ENCODE assay signal across 10 mouse cellular contexts in the genomic region with DNA sequence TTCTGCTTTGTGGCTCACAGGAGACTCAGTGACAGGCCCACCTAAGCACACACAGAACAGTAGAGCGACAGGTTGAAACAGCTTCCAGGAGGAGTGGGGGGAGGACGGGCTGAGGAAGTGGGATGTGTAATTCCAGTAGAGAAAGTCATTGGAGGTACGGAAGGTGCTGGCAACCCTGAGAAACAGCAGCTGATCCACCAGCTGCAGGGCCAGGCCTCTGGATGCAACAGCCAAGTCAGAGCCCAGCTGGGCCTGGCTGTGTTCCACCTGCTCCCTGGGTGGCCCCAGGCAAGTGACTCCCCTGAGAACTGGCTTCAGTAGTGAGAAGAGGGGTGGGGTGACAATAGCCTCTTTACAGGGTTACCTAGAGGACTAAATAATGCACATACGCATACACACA. TPM values are rescaled to one million over a fixed set of nuclear protein-coding genes. Genes with fewer than 3 reads are reported as not detected.
A peak's percentile ranks its signal among the peaks of the same experiment; 100 is the strongest.
DNase-seq lines count a peak whose midpoint lies in the region; ATAC-seq lines count a peak whose summit lies in the region.
"Had no signal": no experiment of that assay in that cellular context is flagged by ENCODE, and none has a peak within 500 bp of the region (broad histone marks: within the 10 kb centered on the region; RNA-seq: fewer than 3 reads in every experiment).

No protein-coding gene starts in this region.

- 60% methylated on average over 4 of the region's 4 CpGs for WGBS in kidney, embryonic 14.5 days

- DNase-seq in kidney, postnatal 14 days = peak; percentile 6
- peak; percentile 6 to 37 for DNase-seq in adrenal gland, postnatal 36 days
- DNase-seq in gastrocnemius, postnatal 10 days = peak; percentile 74
- peak; percentile 31 to 48 for DNase-seq in layer of hippocampus, postnatal 36 days
- DNase-seq in testis, postnatal 14 days (ENCODE audit: low spot score) = peak; percentile 35
- DNase-seq in urinary bladder, postnatal 10 days (ENCODE audit: low spot score) = no peak
- DNase-seq in spleen, postnatal 10 days (ENCODE audit: low spot score in 2 of 2) = no peak
- DNase-seq: liver, embryonic 13.5 days had no signal

- no peak overlapping the region for H3K27ac ChIP-seq in kidney, embryonic 14.5 days (ENCODE audit: low read depth, low read length)
- H3K27ac ChIP-seq: liver, embryonic 13.5 days had no signal

- H3K4me1 ChIP-seq in kidney, embryonic 14.5 days (ENCODE audit: control insufficient read depth, insufficient read depth, low read length) = peaks cover 3% of the 10 kb centered on the region; the same call in 1 of the 2 replicates
- H3K4me1 ChIP-seq: liver, embryonic 13.5 days had no signal

- no peaks in the 10 kb centered on the region for H3K36me3 ChIP-seq in kidney, embryonic 14.5 days (ENCODE audit: control insufficient read depth, insufficient read depth, low read length)
- H3K36me3 ChIP-seq: liver, embryonic 13.5 days had no signal

- no peak overlapping the region for H3K9ac ChIP-seq in kidney, embryonic 14.5 days (ENCODE audit: low read depth, low read length)
- H3K9ac ChIP-seq: liver, embryonic 13.5 days had no signal

- H3K4me2 ChIP-seq in kidney, embryonic 14.5 days (replicated peaks; ENCODE audit: low read depth, low read length) = no peak overlapping the region
- H3K4me2 ChIP-seq: liver, embryonic 13.5 days had no signal

- no peak overlapping the region for H3K4me3 ChIP-seq in kidney, embryonic 14.5 days (ENCODE audit: low read length)
- H3K4me3 ChIP-seq: liver, embryonic 13.5 days had no signal

- ATAC-seq in kidney, embryonic 14.5 days (ENCODE audit: low FRiP score, low TSS enrichment) = no peak

- no peaks in the 10 kb centered on the region for H3K9me3 ChIP-seq in kidney, embryonic 14.5 days (ENCODE audit: control insufficient read depth, low read length)
- H3K9me3 ChIP-seq: liver, embryonic 13.5 days had no signal

- H3K27me3 ChIP-seq in kidney, embryonic 14.5 days (ENCODE audit: control insufficient read depth, insufficient read depth, low read length) = no peaks in the 10 kb centered on the region
- H3K27me3 ChIP-seq: liver, embryonic 13.5 days had no signal

RNA-seq across cellular contexts. Expression of a gene that starts 27.8 kb away (rescaled TPM):
- polyA plus RNA-seq in kidney, embryonic 14.5 days (2014; fragmentation: Nextera tagmentation; extraction: Ambion mirVana) = 0.30 and 1.2 TPM in 2 replicates
- not detected for total RNA-seq in adrenal gland, postnatal 36 days (2021)
- total RNA-seq in gastrocnemius, postnatal 10 days (2021) = under 1 TPM in 1 of 2 experiments, not detected in 1; 0.16 TPM
- 100 to 1,000 TPM in 1 of 2 experiments, 10 to 100 TPM in 1; 87.4 to 111 TPM for total RNA-seq in layer of hippocampus, postnatal 36 days (2021)
- polyA plus RNA-seq: testis, adult 2 months had no signal

RNA-seq across cellular contexts. Expression of a gene that starts 45.5 kb away (rescaled TPM):
- polyA plus RNA-seq in kidney, embryonic 14.5 days (2014; fragmentation: Nextera tagmentation; extraction: Ambion mirVana) = not detected in 2 replicates
- total RNA-seq in adrenal gland, postnatal 36 days (2021) = not detected
- not detected for total RNA-seq in gastrocnemius, postnatal 10 days (2021)
- 1 to 10 TPM in 1 of 2 experiments, under 1 TPM in 1; 0.58 to 1.3 TPM for total RNA-seq in layer of hippocampus, postnatal 36 days (2021)
- polyA plus RNA-seq: liver, embryonic 13.5 days; testis, adult 2 months had no signal

RNA-seq across cellular contexts. Expression of a gene that starts 56.7 kb away (rescaled TPM):
- 0.67 and 1.2 TPM in 2 replicates for polyA plus RNA-seq in kidney, embryonic 14.5 days (2014; fragmentation: Nextera tagmentation; extraction: Ambion mirVana)
- total RNA-seq in adrenal gland, postnatal 36 days (2021) = 10 to 100 TPM in 1 of 2 experiments, 1 to 10 TPM in 1; 1.1 to 15.2 TPM
- total RNA-seq in gastrocnemius, postnatal 10 days (2021) = under 1 TPM; 0.31 to 0.95 TPM
- total RNA-seq in layer of hippocampus, postnatal 36 days (2021) = 1 to 10 TPM; 5.3 to 6.1 TPM

Comparison
In these comparisons a context has a peak if more than half of its experiments do, and no peak if none do; other contexts are left out.
1. DNase-seq: peak in kidney, postnatal 14 days (single experiment), adrenal gland, postnatal 36 days (2 of 2), gastrocnemius, postnatal 10 days (single experiment), layer of hippocampus, postnatal 36 days (2 of 2) and testis, postnatal 14 days (single experiment); none in urinary bladder, postnatal 10 days (single experiment) and spleen, postnatal 10 days (0 of 2).
2. RNA of a gene that starts 27.8 kb away (total RNA-seq): 87.4 to 111 TPM in layer of hippocampus, postnatal 36 days; 0.16 TPM in gastrocnemius, postnatal 10 days and not detected in adrenal gland, postnatal 36 days; every median in the first group is over 10 times any median in the second.